Mouse (Mus musculus): ENCODE data around the gene Zbtb25.

Zbtb25 gene

GRCm38 (mm10) chr12:76377059-76377458 lies 7.7 kb upstream of the Zbtb25 start:
- in situ Hi-C loops (cut with MboI, MseI) = no loop called here

DNA sequence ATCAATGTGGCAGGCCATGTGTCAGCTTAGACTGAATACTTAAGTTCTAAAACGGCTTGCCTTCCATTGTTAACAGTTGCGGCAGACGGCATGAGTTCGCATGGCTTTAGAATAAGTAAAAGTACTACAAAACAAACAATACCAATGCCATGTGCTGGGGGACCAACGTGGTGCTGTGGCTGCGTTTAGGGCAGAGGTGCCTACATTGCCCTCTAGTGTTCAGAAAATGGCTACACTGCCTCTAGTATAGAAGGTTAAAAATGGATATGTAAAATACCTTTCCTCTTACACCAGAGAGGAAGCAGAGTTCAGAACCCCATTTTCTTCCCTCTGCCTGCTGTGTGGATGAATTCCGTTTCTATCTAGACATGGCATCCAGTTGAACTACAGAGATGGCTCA lies 7.2 kb upstream of the Zbtb25 start:
- in situ Hi-C loops (cut with MboI, MseI) = no loop called here

DNA sequence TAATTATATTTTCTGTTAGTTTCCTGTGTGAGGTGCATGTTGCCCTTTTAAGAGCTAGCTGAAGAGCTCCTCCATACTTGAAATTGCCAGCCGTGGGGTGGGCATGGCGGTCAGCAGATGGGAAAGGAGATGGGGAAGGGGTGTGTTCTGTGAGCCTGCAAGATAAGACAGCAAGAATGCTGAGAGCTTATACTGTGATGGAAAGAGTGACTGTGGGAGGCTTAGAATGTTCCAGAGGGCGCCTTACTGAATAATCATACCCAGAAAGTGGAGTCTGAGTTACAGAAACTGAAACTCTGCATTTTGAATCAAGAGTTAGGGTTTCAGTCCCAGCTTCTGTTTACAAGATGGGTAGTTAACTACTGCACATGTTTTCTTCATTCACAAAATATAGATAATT lies 6.1 kb upstream of the Zbtb25 start:
- in situ Hi-C loops (cut with MboI, MseI) = no loop called here

GRCm38 (mm10) chr12:76374911-76375310 lies 5.5 kb upstream of the Zbtb25 start:
- in situ Hi-C loops (cut with MboI, MseI) = no loop called here

- in situ Hi-C loops (cut with MboI, MseI) = no loop called here
These were observed 4.6 kb upstream of the Zbtb25 start for GRCm38 (mm10) chr12:76373991-76374390.

DNA sequence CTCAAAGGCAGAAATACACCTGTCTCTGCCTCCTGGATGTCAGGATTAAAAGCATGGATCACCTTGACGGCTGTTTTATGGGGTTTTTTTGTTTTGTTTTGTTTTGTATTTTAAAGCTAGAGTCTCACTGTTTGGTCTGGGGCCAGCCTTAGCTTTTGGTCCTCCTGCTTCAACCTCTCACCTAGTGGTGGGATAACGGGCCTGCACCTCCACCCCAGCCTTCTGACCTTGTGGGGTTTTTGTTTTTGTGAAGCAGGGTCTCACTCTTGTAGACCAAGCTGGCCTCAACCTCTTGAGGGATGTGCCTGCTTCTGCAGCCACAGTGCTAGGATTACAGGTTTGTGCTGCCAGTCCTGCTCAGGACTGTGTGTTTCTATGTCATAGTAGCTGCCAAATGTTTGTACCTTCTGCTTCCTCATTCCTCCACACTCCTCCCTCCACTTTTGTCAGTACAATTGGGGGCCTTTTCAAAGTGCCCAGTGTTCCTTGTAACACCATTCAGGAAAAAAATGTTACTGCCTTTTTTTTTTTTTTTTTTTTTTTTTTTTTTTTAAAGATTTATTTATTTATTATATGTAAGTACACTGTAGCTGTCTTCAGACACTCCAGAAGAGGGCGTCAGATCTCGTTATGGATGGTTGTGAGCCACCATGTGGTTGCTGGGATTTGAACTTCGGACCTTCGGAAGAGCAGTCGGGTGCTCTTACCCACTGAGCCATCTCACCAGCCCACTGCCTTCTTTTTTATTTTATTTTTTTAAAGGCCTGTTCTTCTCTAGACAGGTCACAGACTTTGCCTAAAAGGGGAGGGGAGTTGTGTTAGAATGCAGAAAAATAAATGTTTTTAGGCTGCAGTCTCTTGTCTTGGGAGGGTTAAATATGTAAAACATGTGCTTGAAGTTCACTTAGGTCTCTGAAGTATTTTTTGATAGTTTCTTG lies 3.7 kb upstream of the Zbtb25 start:
- in situ Hi-C loops (cut with MboI, MseI) = no loop called here

DNA sequence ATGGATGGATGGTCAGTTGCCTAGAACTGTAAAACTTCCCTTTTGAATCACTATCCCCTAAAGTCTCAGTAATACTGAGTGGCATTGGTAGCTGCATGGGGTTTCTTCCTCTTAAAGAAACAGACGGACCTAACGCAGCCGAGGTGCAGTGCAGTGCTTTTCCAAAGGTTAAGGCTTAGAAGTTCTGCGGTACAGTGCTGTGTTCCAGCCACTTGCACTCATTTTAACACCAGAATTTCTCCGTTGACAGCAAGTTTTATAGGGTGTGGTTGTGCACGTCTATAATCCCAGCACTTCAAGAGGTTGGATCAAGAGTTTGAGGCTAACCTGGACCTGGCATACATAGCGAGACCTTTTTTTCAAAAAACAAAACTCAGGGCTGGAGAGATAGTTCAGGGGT lies 2.6 kb upstream of the Zbtb25 start:
- in situ Hi-C loops (cut with MboI, MseI) = no loop called here

- in situ Hi-C loops (cut with MboI, MseI) = no loop called here
These were observed 1.6 kb upstream of the Zbtb25 start for GRCm38 (mm10) chr12:76370831-76371571.

- in situ Hi-C loops (cut with MboI, MseI) = no loop called here
These were observed 802 bp upstream of the Zbtb25 start, which contains the start of gene Zbtb1 for GRCm38 (mm10) chr12:76369978-76370830. Zbtb1 (plus strand) TSS chr12:76370266.

DNA sequence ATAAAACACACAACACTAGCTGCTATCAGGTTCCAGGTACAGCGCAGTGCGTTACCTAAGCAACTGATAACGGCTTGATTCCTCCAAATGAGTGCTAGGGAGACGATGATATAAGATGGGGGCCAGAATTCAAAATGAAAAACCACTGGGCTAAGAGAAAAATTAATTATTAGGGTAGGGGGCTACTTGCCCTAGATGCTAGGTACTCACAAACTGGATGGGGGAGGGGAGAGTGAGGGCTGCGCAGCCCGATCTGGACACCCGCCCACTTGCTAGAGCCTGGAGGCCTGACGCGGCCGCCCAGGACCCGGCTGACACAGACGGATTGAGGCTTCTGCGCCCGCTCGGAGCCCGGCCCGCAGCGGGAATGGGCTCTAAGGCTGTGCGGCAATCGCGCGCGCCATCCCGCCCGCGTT lies 604 bp downstream of the Zbtb25 start:
- in situ Hi-C loops (cut with MboI, MseI) = no loop called here

DNA sequence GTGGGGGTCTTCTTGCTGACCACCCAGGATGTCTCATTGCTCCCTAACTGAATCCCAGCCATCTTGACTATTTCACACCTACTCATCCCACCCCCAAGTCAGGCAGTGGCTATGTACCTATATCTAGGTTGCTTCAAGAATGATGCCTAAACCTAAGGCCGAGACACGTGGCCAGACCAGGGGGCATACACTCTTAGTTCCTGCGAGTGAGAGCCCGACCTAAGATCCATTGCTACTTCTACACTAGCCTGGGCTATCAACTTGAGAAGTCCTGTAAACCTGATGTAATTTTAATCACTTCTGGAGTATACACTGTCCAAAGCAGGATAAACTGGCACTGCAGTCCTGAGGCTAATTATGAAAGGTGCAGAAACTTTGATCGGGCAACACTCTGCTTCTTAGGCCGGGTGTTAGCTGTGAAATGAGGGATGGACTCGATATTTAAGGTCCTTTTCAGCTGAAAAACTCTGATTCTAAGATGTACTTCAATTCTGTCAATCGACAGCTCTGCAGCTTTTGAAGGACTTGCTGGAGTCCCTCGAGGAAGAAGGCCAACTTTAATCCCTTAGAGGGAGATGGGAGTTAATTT lies 1.1 kb downstream of the Zbtb25 start:
- in situ Hi-C loops (cut with MboI, MseI) = no loop called here

- in situ Hi-C loops (cut with MboI, MseI) = no loop called here
These were observed 2.1 kb downstream of the Zbtb25 start for GRCm38 (mm10) chr12:76367096-76367995.

DNA sequence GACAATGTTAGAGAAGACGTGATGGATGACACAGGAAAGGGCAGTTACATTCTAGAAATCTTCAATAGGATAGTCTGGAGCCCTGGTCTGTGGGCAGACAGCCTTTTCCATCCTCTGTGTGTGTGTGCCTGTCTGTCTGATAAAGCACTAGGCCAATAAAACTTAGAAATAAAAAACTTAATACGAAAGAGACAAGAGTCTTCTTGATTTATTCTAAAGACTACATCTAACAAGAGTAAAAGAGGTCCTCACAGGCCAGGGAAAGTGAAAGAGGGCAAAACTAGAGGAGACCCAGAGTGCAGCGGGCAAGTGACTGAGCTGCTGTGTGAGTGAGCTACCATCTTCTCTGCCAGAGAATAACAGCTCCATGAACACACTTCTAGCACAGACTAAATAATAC lies 3.1 kb downstream of the Zbtb25 start:
- in situ Hi-C loops (cut with MboI, MseI) = no loop called here

DNA sequence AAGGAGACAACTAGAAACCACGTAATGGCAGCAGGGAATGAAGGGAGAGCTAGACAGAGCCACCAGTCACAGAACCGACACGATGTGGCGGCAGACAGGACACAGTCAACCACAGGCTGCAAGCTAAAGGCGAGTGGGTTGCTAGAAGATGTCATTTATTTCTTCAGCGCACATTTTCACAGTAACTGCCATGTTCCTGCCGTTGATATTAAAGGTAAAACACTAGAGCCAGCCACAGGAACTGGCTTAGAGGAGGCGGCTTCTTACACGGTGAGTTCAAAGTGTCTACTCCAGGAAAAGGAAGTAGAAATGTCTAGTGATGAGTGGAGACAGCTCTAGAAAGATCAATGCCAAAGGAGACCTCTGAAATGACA lies 7.1 kb downstream of the Zbtb25 start:
- in situ Hi-C loops (cut with MboI, MseI) = no loop called here

DNA sequence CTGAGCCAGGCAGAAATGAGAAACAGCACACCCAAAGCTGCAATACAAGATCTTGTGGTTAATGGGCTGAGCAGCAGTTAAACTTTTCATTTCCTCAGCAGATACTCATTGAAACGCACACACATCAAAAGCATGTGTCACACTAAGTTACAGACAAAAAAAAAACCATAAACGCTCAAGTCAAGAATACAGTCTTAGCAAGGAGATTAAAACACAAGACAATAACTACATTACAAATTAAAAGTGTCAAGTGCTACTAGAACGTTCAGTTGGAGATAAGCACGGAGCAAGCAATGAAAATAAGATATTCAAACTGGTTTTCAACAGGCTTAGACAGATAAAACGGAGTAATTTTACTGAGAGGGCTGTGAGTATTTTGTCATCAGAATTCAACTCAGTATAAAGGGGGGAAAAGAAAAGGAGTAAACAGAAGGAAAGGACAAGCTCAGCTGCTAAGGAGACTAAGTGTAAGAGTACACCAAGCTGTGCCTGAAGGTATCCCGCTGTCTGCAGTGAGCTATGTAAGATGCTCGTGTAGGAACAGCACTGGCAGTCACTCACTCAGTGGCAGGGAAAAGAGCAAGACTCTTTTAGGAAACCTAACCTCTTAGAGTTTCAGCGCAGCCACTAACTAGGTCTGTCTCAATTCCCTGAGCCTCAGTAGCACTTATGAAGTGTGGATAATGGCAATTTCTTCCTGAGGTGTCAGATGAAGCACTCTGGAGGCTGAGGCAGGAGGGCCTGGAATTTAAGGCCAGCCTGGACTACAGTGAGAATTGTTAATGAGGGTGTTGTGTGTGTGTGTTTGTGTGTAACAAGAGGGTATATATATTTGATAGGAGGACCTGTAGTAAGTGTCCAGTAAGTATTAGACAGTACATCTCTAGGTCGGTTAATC lies 7.7 kb downstream of the Zbtb25 start:
- in situ Hi-C loops (cut with MboI, MseI) = no loop called here

- in situ Hi-C loops (cut with MboI, MseI) = no loop called here
These were observed 8.5 kb downstream of the Zbtb25 start for GRCm38 (mm10) chr12:76360868-76361267.

DNA sequence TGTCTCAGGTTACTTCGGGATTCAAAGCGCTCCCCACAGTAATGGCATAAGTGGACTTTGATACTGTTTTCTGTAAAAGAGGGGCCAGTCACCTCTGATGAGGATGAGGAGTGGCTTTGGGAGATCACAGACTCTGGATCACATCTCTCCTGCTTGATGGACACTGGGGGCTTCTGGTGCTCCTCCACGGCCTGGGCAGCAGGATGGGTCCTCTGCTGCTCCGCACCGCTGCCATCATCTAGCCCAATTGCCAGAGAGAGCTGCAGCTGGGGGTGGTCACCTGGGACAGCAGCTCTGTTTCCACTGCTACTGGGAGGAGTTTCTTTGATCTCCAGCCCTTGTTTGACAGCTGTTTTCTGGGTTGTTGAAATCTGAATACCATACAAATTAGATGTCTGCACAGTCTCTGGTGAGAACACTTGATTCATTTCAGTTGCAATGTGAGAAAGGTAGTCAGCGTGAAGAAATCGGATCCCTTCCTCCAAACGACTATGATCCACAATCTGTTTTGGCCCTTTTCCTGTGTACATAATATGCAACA lies 19.7 kb downstream of the Zbtb25 start:
- in situ Hi-C loops (cut with MboI, MseI) = loop anchor here (10.0 kb wide), 2 partner anchors 155 to 245 kb away; no protein-coding TSS in a partner anchor

DNA sequence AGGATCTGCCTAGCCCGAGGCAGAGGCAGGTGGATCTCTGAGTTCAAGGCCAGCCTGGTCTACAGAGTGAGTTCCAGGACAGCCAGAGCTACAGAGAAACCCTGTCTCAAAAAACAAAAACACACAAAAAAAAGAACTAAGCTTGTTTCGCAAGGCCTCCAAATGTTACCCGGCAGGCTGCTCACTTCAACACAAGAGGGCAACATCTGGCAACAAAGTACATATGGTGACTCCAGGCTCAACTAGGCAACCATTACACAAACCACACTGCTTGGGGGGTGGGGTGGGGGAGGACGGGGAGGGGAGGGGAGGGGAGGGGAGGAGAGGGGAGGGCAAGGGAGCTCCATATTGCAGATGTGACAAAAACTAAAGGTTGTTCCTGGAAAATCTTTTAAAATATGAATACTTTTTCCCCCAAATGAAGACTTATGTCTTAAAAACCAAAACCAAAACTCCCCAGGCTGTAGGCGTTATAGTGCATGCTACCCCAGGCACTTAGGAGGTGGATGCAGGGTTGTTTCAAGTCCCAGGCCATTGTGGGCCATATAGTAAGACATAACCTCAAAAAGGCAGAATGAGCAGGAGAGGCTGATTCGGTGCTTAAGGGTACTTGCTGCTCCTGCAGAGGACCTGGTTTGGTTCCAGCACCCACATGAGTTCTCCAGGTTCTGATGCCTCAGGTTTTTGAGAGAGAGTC lies 23.5 kb downstream of the Zbtb25 start:
- in situ Hi-C loops (cut with MboI, MseI) = loop anchor here (10.0 kb wide), 2 partner anchors 151 to 249 kb away; no protein-coding TSS in a partner anchor

All from T-helper 1 cell (primary cell).